Mouse (Mus musculus) frontal cortex, postnatal 36 days (tissue): ENCODE measurements around the gene Ier3.
A peak's percentile ranks its signal among the peaks of the same experiment; 100 is the strongest.

Experiments
- DNase-seq, 2 experiments: peaks; one replicate each; pipeline ENCODE4 v3.0.0; 2022; ENCODE audit warnings: low spot score in 2 of 2

Ier3 gene

DNA sequence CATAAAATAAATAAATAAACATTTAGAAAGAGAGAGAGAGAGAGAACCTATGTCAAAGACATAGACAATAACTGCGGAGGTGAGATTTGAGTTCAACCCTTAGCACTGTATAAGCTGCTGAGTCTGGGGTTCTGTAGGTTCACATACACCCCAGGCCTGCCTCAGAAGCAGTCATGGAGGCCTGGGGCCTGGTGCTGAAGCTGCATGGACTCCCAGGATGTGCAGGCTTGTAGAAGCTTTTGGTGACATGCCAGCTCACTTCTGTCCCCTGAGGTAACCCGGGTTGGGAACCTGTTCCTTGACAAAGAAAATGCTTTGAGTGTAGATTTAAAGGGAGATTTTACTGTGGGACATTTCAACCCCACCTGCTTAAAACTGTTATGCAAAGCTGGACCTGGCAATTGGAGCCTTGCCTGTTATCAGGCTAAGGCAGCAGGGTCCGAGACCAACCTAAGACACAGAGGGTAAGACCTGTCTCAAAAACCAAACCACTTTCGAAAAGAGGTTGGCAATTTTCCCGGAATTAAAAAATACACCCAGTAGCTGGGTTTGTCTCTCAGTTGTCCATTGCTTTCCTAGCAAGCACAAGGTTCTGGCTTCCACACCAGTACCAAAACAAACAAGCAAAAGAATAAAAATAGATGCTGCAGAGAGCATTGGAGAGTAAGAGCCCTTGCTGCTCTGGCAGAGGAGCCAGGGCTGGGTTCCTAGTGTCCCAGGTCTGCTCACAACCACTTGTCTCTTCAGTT lies 10.4 kb upstream of the Ier3 start:
- DNase-seq = no peak

DNA sequence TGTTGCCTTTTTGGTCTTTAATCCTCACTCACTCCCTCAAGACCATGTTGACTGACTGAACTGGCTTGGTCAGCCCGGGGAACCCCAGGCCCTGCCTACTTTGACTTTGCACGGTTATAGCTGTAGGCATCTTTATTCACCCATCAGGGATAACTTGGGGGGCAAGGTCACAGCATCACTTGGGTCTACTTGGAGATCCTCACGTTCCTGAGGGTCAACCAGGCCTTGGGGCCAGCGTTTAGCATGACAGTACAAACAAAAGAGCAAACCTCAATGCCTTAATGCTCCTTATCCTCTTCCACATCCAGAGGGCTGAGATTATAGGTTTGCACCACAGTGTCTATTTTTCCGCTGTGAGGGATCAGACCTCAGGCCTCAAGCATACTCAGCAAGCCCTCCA lies 9.2 kb upstream of the Ier3 start:
- no peak for DNase-seq

DNA sequence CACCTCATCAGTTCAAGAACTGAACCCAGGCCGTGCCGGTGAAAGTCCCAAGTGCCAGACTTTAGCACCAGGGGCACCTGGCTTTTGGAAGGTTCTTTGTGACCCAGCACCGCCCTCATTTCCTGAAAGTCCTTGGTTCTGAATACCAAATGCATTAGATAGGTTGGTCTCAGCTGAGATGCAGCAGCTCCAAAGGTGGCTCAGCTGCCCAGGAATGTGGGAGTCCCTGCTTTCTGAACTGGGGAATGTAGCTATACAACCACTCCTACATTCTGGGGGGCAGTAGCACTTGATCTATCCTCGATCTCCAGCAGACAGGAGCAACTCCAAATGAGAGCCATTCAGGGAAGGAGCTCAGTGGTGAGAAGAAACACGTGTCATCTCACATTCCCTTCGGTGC lies 8.7 kb upstream of the Ier3 start:
- DNase-seq = no peak

DNA sequence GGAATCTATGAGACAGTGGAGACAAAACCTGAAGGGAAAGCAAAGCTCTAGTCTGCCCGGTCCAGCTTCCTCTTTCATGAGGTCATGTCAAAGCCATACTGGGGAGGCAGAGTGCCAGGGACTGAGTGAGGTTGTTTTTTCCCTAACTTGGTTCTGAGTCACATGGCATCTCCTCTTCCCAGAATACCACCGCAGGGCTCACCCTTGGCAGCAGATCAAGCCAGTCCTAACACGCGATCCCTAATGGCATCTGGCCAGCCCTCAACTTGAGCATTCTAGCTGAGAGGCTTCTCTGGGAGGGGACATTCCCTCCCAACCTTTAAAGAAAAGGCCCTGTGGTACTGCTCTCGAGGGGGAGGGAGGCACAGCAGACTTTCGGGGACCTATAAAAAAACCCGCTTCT lies 8.2 kb upstream of the Ier3 start:
- no peak for DNase-seq

DNA sequence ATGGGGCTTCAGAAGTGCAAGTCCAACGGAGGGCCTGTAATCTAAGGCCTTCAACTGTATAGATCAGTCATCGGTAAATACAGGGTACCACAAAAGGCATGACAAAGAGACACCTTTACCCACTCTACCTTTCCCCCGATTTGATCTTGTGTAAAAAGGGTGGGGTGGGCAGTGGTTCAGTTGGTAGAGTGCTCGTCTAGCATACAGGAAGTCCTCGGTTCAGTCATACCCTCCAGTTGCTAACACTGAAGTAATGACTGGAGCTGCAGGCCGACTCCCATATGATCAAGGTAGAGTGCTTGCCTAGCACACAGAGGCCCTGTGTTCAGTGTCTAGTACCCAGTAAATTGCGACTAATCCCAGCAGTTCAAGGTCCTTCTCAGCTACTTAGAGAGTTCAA lies 7.8 kb upstream of the Ier3 start:
- no peak for DNase-seq

- no peak for DNase-seq
Measured at GRCm38 (mm10) chr17:35814678-35815077, 6.8 kb upstream of the Ier3 start.

DNA sequence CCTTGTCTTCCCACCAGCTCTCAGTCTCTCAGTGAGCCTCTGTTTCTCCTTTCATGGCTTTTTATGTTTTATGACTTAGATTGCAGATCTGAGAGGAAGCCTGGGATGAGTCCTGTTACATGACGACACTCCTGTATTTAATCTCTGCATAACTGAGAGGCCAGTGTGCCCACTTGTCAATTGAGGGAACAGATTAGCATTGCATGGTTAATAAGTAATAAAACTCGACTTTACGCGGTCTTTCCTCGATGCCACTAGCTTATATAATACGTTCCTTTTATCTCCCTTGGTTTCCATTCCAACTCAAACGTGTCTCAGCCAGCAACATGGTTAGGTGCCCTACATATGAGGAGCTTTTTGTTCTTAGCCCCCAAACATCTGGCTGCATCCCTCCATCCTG lies 5.6 kb upstream of the Ier3 start:
- no peak for DNase-seq

GRCm38 (mm10) chr17:35816686-35817085 lies 4.8 kb upstream of the Ier3 start:
- DNase-seq = no peak

DNA sequence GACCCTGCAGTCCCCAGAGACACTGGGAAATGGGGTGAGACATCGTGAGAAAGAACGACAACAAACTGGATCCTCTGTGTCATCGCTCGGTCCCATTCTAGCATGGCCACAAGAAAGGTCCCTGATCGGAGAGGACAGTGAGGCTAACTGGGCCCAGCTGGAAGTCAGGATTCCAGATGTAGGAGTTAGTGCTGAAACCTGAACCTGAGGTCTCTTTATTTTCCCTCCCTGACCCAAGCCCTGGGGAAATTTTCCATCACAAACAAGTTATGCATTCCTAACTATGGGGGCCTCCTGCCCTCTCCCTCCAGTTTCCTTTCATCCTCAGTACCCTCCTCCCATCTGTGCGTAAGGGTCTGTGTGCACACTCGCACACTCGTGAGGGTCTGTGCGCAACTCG lies 4.3 kb upstream of the Ier3 start:
- DNase-seq = no peak

- no peak for DNase-seq
Measured at GRCm38 (mm10) chr17:35820111-35820510, 1.4 kb upstream of the Ier3 start.

- DNase-seq = no peak
Measured at GRCm38 (mm10) chr17:35822564-35822963, 1.1 kb downstream of the Ier3 start.

DNA sequence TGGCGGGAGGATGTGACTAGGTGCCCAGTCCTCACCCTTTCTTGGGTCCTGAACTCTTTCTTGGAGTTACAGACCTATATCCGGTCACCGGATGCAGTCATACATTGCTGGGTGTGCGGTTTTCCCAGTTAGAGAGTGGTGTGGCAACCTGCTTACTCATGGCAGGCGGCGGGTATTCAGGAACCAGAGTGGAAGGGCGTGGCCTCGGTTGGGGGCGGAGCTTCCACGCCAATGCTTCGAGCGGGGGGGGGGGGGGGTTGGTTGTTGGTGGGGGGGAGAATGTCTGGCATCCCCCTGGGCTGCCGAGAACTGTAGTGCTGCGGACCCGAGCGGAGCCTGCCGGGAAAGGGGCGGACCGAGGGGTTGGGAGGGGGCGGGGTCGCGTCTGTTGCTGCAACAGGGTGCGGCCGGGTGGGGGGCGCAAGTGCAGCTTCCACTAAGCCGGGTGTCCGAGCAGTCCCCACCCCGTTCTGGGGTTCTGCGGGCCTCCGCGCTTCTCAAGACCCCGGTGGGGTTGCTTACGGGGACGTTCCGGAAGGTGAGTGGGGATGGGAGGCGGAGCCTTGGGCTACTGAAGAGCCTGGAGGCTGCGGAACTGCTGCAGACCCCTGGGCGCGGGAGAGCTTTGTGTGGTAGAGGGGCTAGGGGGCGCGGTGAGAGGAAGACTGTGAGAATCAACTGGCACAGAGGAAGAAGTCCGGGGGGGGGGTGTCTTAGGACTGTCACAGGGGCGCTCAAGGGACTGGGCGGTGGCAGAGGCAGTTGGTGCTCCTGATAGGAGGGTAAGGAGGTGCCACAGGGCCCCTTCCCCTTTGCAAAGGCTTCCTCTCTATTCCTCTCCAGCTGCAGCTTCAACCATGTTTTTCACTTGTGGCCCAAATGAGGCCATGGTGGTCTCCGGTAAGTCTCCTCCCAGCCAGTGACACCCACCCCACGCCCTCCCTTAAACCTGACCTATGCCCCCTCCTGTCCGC lies 1.8 kb downstream of the Ier3 start, which contains the start of gene Flot1:
Gene Flot1 (plus strand): TSS at position 267 of the 974 bp plus-strand sequence.
- peak; percentile 73 to 75 for DNase-seq

DNA sequence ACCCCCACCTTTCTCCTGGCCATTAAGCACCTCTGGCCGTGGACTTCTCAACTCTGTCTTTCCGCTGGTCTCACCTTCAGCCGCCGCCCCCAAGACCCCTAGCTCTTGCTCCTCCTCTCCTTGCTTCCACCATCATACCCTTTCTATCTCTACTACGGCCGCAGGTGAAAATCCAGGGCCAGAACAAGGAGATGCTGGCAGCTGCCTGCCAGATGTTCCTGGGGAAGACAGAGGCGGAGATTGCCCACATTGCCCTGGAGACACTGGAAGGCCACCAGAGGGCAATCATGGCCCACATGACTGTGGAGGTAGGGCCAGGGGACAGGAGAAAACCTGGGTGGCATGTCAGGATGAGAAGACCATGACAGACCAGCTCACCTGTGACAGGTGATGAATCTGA lies 2.9 kb downstream of the Ier3 start:
- DNase-seq = no peak

DNA sequence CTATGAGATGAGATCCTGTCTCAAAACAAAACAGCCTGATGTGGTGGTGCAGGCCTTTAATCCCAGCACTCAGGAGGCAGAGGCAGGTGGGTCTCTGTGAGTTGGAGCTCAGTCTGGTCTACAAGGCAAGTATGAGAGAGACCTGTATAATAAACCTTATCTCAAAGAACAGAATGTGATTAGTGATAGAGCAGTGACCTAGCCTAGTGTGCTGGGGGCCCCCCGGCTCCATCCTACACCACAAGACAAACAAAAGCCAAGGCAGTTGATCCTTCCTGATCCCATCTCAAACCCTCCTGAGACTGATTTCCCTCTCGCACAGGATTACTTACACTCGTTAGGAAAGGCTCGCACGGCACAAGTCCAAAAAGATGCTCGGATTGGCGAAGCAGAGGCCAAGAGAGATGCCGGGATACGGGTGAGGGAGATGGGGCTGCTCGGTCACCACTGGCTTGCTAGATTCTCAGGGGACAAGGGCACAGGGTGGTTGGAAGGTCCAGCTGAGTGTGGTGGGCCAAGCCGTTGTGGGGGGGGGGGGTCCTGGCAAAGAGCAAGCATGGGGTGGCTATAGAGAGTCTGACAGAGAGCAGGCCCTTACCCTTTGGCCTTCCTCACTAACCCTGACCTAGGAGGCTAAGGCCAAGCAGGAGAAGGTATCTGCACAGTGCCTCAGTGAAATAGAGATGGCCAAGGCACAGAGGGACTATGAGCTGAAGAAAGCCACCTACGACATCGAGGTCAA lies 3.8 kb downstream of the Ier3 start:
- DNase-seq = no peak

DNA sequence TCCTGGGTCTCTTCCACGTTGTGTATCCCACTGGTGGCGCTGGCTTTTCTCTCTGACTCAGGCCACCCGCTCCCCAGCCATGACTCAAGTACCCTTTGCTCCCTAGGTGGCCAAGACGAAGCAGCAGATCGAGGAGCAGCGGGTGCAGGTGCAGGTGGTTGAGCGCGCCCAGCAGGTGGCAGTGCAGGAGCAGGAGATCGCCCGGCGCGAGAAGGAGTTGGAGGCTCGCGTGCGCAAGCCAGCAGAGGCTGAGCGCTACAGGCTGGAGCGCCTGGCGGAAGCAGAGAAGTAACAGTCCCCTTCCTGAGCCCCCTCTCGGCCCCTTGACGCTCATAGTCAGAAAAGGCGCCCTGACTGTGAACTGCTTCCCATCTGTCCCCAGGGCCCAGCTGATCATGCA lies 8.3 kb downstream of the Ier3 start:
- peak; percentile 81 to 82 for DNase-seq

- no peak for DNase-seq
Measured at GRCm38 (mm10) chr17:35832400-35833238, 11.1 kb downstream of the Ier3 start.

- DNase-seq = no peak
Measured at GRCm38 (mm10) chr17:35833239-35833751, 11.8 kb downstream of the Ier3 start.

- DNase-seq = no peak
Measured at GRCm38 (mm10) chr17:35833894-35834293, 12.4 kb downstream of the Ier3 start.

GRCm38 (mm10) chr17:35834696-35835422 lies 13.4 kb downstream of the Ier3 start:
- DNase-seq = peak in 1 of 2 experiments; percentile 52

GRCm38 (mm10) chr17:35835424-35836140 lies 14.1 kb downstream of the Ier3 start:
- DNase-seq = no peak
